Mouse (Mus musculus): ENCODE measurements around the gene Grik2.

GRCm38 (mm10) chr10:49322413-49322812, 466.2 kb downstream of the Grik2 start:
- TF ChIP-seq CTCF (IDR thresholded peaks at IDR 0.05; ENCODE audit: borderline replicate concordance, extremely low read depth, insufficient read depth, insufficient read length) = no peak
- no peak for TF ChIP-seq POLR2A (IDR thresholded peaks at IDR 0.05; ENCODE audit: borderline replicate concordance, extremely low read depth, insufficient read depth, insufficient read length, poor library complexity, severe bottlenecking)

Data from brain, embryonic 14.5 days (tissue).